Mouse (Mus musculus) brain, adult 10 weeks (tissue): Measurements from ENCODE around the gene Mzt1. TPM values are rescaled to one million over a fixed set of nuclear protein-coding genes. Genes with fewer than 3 reads are reported as not detected.

ENCODE experiments used
- polyA plus RNA-seq: library from polyadenylated mRNA; stranded (reverse); fragments of 350-450 nt; fragmentation: Illumina TruSeq; extraction: RNeasy Lipid Tissue Mini Kit (QIAGEN cat#74804); gene quantifications from one replicate; pipeline ENCODE4 v1.2.3, GENCODE M21; 2015; ENCODE audit warnings: low read depth, low replicate concordance

Gene Mzt1
- 123 TPM for polyA plus RNA-seq

GRCm38 (mm10) chr14:99046031-99046781, at the start of gene Mzt1, which contains the start of gene Bora:
Gene Mzt1, minus strand, starts transcription at chr14:99046134.
Gene Bora, plus strand, starts transcription at chr14:99046222.

GRCm38 (mm10) chr14:98994218-98994617, 51.7 kb downstream of the Mzt1 start, which contains the start of gene Rpl36a-ps1:
Gene Rpl36a-ps1, minus strand, starts transcription at chr14:98994318.

Other genes with a start within 250 kb of the Mzt1 start
- gene Rpl36a-ps1, start 51.8 kb downstream of the Mzt1 start, polyA plus RNA-seq, result 5.6 TPM
- gene Bora, start 88 bp upstream of the Mzt1 start, polyA plus RNA-seq, result 1.4 TPM
- 12.4 TPM for gene Pibf1, start 53.3 kb upstream of the Mzt1 start, polyA plus RNA-seq
- gene Dis3, start 53.6 kb upstream of the Mzt1 start, polyA plus RNA-seq, result 13.7 TPM